Mouse (Mus musculus): Measurements from ENCODE around the gene Olfml3.

DNA sequence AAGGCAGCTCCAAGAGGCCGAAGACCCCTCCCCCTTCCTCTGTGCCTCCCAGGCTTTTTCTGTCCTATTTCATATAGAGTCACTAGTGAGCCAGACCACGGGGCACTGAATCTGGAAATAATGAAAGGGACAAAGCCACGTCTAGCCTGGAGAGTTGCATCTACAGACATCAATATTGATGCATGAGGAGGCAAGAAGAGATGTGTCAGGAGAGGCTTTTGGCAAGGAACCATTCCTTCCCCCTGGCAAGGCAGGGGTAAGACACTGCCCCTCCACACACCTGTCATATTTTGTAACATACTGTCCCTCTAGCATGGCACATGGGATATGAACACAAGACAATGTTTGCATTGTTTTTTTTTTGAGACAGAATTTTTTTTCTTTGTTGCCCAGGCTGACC, 11.2 kb downstream of the Olfml3 start:
- TF ChIP-seq POLR2A (IDR thresholded peaks at IDR 0.05; ENCODE audit: low read depth, low read length), result no peak
- TF ChIP-seq CTCF (IDR thresholded peaks at IDR 0.05; ENCODE audit: borderline replicate concordance, insufficient read depth, low read length), result no peak

Data from embryonic fibroblast, embryonic 13.5 days (primary cell).